Mouse (Mus musculus) heart, postnatal 10 days (tissue): ENCODE data around the gene Scn2b. TPM values are rescaled to one million over a fixed set of nuclear protein-coding genes. Genes with fewer than 3 reads are reported as not detected.

ENCODE experiments used
- DNase-seq, 2 experiments: peaks; one replicate each; pipeline ENCODE4 v3.0.0; 2021
- intact Hi-C: fragments of 180-260 bp; cut with DNase I; formaldehyde crosslinking; loops from one replicate; pipeline ENCODE4 v1.15.1; 2025
- total RNA-seq, 2 experiments: library from RNA; stranded (reverse); gene quantifications; 2 replicates each; pipeline ENCODE4 v1.2.3; 2021

The Scn2b gene
- total RNA-seq: 1 to 10 TPM in 1 of 2 experiments, under 1 TPM in 1; 0.79 to 1.1 TPM

DNA sequence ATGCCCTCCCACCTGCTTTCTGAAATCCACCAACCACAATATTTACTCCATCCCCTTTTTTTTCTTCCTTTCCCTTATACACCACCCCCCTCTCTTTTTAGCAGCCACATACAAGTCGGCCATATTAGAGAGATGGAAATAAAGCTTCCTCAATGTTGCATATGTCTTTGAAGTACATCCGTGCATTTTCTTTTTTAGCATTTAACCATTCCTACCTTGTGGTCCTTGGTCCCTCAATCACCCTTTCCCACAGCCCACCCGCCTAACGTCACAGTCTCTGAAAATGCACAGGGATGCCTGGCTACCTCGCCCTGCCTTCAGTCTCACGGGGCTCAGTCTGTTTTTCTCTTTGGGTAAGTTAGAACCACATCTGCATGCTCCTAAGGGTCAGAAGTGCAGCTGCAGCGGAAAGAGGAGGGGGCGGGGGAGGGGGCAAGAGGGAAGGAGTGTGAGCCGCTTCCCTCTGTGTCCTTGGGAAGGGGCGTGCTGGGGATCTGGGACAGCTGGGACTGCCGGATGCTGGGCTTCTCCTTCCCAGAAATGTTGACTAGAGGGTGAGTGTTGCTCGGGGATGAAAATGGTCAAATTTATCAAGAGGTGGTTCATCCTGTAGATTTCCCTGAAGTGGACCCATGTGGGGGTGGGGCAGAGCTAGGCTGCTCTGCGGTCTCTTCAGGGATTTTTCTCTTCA, at the start of gene Scn2b:
TSS of gene Scn2b (plus strand) at position 42 of the 691 bp plus-strand sequence.
- intact Hi-C loops: no loop called here
- no peak for DNase-seq

GRCm38 (mm10) chr9:45071800-45072199, 45.8 kb upstream of the Scn2b start:
- intact Hi-C loops: no loop called here
- no peak for DNase-seq

GRCm38 (mm10) chr9:45077859-45078258, 39.7 kb upstream of the Scn2b start:
- intact Hi-C loops: no loop called here
- no peak for DNase-seq

DNA sequence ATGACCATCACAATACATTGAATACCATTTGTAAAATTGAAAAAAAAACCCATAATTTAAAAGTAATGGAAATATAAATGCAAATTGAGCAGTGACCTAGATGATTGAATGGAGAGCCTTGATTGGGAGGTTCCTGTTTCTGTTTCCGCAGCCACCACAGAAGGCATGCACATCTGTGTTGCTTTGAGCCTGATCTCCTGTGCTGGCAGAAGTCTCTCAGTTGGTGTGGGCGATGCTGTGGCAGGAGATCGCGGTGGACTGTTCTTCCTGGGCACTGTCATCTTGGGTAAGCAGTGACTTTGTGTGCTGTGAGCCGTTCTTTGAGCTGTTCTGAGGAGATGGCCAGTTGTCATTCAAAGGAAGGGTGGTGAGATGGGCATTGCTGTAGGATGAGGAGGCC, 38.6 kb upstream of the Scn2b start, which contains the start of gene Jaml:
TSS of gene Jaml (plus strand) at position 173 of the 400 bp plus-strand sequence.
- intact Hi-C loops: no loop called here

GRCm38 (mm10) chr9:45083132-45083531, 34.5 kb upstream of the Scn2b start:
- DNase-seq: no peak
- intact Hi-C loops: no loop called here

More for the DNA sequence above, 38.6 kb upstream of the Scn2b start, which contains the start of gene Jaml:
- peak in 1 of 2 experiments; percentile 2 for DNase-seq

GRCm38 (mm10) chr9:45084556-45084955, 33.0 kb upstream of the Scn2b start:
- DNase-seq: peak in 1 of 2 experiments; percentile 3

GRCm38 (mm10) chr9:45085741-45086690, 31.6 kb upstream of the Scn2b start:
- DNase-seq: no peak
- intact Hi-C loops: no loop called here

More at GRCm38 (mm10) chr9:45084556-45084955, 33.0 kb upstream of the Scn2b start:
- intact Hi-C loops: no loop called here

DNA sequence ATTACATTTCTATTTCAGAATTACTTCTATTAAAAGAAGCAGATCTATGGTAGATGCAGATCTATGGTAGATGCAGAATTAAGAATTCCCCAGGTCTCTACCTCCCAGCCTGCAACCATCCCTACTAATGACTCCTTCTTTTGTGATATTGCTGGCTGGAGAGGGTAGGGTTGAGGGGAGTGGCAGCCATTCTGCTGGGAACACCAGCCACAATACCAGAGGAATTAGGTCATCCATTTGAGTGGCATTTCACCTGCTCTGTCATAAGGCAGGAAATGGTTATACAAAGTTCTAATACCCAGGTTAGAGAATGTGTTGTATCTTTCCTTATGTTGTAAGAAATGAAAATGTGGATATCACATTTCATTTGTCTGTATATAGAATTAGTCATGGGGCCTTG, 29.5 kb upstream of the Scn2b start:
- intact Hi-C loops: no loop called here
- DNase-seq: no peak

- intact Hi-C loops: no loop called here
- no peak for DNase-seq
These were observed 26.8 kb upstream of the Scn2b start for GRCm38 (mm10) chr9:45090811-45091210.

GRCm38 (mm10) chr9:45092641-45093040, 24.9 kb upstream of the Scn2b start:
- no peak for DNase-seq
- intact Hi-C loops: no loop called here

GRCm38 (mm10) chr9:45095149-45095937, 22.2 kb upstream of the Scn2b start:
- intact Hi-C loops: no loop called here

DNA sequence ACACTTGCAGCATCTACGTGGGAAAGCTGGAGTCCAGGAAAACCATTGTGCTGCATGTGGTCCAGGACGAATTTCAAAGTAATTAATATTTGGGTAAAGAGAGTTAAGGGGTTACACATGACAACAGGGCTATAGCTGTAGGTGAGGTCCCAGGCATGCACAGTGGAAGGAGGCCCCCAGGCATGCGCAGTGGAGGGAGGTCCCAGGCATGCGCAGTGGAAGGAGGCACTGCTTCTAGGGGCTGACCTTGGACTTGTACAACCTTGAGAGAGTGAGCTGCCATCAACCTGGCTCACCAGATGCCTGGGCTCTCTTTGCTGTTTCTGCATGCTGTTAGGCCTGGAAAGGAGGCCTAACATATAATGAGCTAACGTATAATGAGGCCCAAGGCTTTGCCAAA, 19.7 kb upstream of the Scn2b start:
- intact Hi-C loops: no loop called here
- DNase-seq: no peak

More at GRCm38 (mm10) chr9:45095149-45095937, 22.2 kb upstream of the Scn2b start:
- no peak for DNase-seq

GRCm38 (mm10) chr9:45098426-45098825, 19.2 kb upstream of the Scn2b start:
- DNase-seq: no peak
- intact Hi-C loops: no loop called here

GRCm38 (mm10) chr9:45102528-45102927, 15.1 kb upstream of the Scn2b start:
- intact Hi-C loops: no loop called here
- DNase-seq: no peak

- intact Hi-C loops: no loop called here
- no peak for DNase-seq
These were observed 14.2 kb upstream of the Scn2b start for GRCm38 (mm10) chr9:45103211-45103979.

GRCm38 (mm10) chr9:45105596-45106374, 11.8 kb upstream of the Scn2b start:
- intact Hi-C loops: no loop called here
- DNase-seq: no peak

- intact Hi-C loops: no loop called here
- no peak for DNase-seq
These were observed 1.9 kb upstream of the Scn2b start for GRCm38 (mm10) chr9:45115706-45116105.

DNA sequence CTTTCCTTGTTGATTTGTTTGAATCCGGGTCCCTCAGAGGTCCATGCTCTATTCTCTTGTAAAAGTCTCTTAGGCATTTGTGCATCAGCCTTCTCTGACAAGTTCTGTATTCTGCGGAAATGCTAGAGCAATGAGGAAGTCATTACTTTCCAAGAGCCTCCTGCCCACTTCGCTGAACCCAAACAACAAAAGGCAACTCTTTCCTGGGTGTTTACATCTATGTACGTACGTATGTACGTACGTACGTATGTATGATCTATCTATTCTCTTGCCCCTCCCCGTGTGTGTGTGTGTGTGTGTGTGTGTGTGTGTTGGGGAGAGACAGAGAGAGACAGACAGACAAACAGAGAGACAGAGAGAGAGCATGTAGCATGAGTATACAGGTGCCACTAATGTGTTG, 763 bp upstream of the Scn2b start:
- no peak for DNase-seq
- intact Hi-C loops: no loop called here

DNA sequence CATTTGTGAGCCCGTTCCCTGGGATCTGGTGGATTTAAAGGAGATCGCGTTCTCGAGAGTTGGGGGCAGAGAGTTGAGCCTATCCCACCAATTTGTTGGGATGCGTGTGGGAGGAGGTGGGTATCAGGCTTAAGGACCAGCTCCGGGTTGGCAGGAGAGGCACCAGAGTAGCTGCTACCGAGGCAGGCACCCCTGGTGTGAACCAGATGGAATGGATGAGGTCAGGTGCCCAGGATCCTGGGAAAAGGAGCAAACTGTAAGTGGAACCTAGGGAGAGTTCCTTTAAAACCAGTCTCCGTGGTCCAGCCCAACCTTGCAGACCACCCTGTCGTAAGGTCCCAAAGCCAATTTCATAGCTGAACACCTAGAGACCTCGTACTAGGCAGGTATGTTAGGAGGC, 970 bp downstream of the Scn2b start:
- no peak for DNase-seq
- intact Hi-C loops: no loop called here
